Mouse (Mus musculus) hindbrain, embryonic 11.5 days (tissue): ENCODE measurements around the gene Spaca6. TPM values are rescaled to one million over a fixed set of nuclear protein-coding genes. Genes with fewer than 3 reads are reported as not detected.
"Not testable (repeated sequence)": the region's sequence is repeated elsewhere in the genome, so short reads cannot be mapped to it uniquely, and the experiment has no call there.

Experiments
- ATAC-seq: fragments of 200-750 bp; cut with Nextera tagmentation; 2 replicates; pipeline ENCODE4 v1.8.0; 2017; ENCODE audit warnings: mild to moderate bottlenecking, moderate TSS enrichment, moderate library complexity; ENCODE audit not compliant: low FRiP score
- DNase-seq: peaks from one replicate; pipeline ENCODE4 v3.0.0-alpha.2; 2015; ENCODE audit warnings: low spot score
- H3K27ac ChIP-seq: fragments of 300-500 bp; sonication (generic); 2 replicates; pipeline ENCODE4 v1.5.1; 2014; ENCODE audit warnings: mild to moderate bottlenecking, low read depth, low read length
- H3K27me3 ChIP-seq: fragments of 300-500 bp; sonication (generic); 2 replicates; pipeline ENCODE4 v1.6.1; 2014; ENCODE audit warnings: mild to moderate bottlenecking, low read length, moderate library complexity, mixed read lengths; ENCODE audit not compliant: control insufficient read depth, insufficient read depth
- H3K36me3 ChIP-seq: fragments of 300-500 bp; sonication (generic); 2 replicates; pipeline ENCODE4 v1.6.1; 2014; ENCODE audit warnings: mild to moderate bottlenecking, low read length, moderate library complexity, mixed read lengths; ENCODE audit not compliant: control insufficient read depth, insufficient read depth
- H3K4me1 ChIP-seq: fragments of 300-500 bp; sonication (generic); replicated peaks from 2 replicates; pipeline ENCODE4 v1.6.1; 2014; ENCODE audit warnings: low read length, mixed read lengths; ENCODE audit not compliant: control insufficient read depth, insufficient read depth
- H3K4me2 ChIP-seq: fragments of 300-500 bp; sonication (generic); replicated peaks from 2 replicates; pipeline ENCODE4 v1.6.1; 2014; ENCODE audit warnings: mild to moderate bottlenecking, low read depth, low read length
- H3K4me3 ChIP-seq: fragments of 300-500 bp; sonication (generic); 2 replicates; pipeline ENCODE4 v1.5.1; 2014; ENCODE audit warnings: low read depth, low read length
- H3K9ac ChIP-seq: fragments of 300-500 bp; sonication (generic); 2 replicates; pipeline ENCODE4 v1.6.1; 2014; ENCODE audit warnings: low read depth, low read length
- H3K9me3 ChIP-seq: fragments of 300-500 bp; sonication (generic); 2 replicates; pipeline ENCODE4 v1.6.1; 2016; ENCODE audit warnings: low read length; ENCODE audit not compliant: control insufficient read depth
- WGBS: fragments of 180-500 bp; shearing (Covaris S2); extraction: QIAGEN DNeasy Blood & Tissue Kit; methylation state at CpG from one replicate; pipeline ENCODE4 v1.1.7; 2014; 5-methylcytosine and 5-hydroxymethylcytosine counted together
- polyA plus RNA-seq: library from polyadenylated mRNA; unstranded; fragments of >200 nt; fragmentation: Nextera tagmentation; extraction: Ambion mirVana; gene quantifications from 2 replicates; pipeline ENCODE4 v1.2.1, GENCODE M21; 2014

Gene Spaca6
- polyA plus RNA-seq, 1 experiment from 2014 or later, result 35.4 TPM

- H3K9ac ChIP-seq, result peak overlapping the region; percentile 53; the same call in 1 of the 2 replicates
- peaks cover 10% of the 10 kb centered on the region for H3K4me1 ChIP-seq
- peak overlapping the region; percentile 56 for H3K4me2 ChIP-seq
- no peaks in the 10 kb centered on the region for H3K9me3 ChIP-seq
- WGBS, result under 1% methylated on average over 42 of the region's 43 CpGs
- H3K27ac ChIP-seq, result peak overlapping the region; percentile 67
- DNase-seq (peak; percentile 91), ATAC-seq (peak; percentile 96)
- peak overlapping the region; percentile 36 for H3K4me3 ChIP-seq
- no peaks in the 10 kb centered on the region for H3K36me3 ChIP-seq
- no peaks in the 10 kb centered on the region for H3K27me3 ChIP-seq
These were observed 11.2 kb downstream of the Spaca6 start for GRCm38 (mm10) chr17:17837919-17838701.

GRCm38 (mm10) chr17:17839276-17839675, 12.3 kb downstream of the Spaca6 start:
- WGBS, result 88% methylated on average over 2 of the region's 2 CpGs
- H3K9me3 ChIP-seq, result no peaks in the 10 kb centered on the region
- no peak overlapping the region for H3K4me3 ChIP-seq

DNA sequence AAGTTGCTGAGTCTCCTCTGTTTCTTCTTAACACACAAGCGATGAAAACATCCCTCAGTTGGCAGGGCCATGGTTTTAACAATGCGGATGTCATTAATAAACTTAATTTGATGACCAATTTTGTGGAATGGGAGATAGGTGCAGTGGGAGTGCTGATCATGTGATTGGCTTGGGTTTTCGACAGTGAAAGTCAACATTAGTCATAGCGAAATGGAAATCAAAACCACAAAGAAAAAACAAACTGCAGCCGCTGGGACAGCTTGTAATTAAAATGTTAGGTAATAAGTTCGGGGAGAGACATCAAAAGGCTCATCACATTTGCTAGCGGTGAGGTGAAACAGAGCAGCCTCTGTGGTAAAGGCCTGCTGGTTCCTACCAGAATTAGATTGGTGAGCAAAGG, 13.8 kb downstream of the Spaca6 start:
- Histone ChIP-seq H3K36me3 (no peaks in the 10 kb centered on the region), H3K9ac (no peak overlapping the region), H3K9me3 (no peaks in the 10 kb centered on the region), H3K4me1 (peaks cover 10% of the 10 kb centered on the region), H3K4me2 (no peak overlapping the region), H3K27me3 (no peaks in the 10 kb centered on the region), H3K27ac (no peak overlapping the region), H3K4me3 (no peak overlapping the region)
- WGBS, result 92% methylated on average over 7 of the region's 7 CpGs
- DNase-seq (no peak), ATAC-seq (no peak)

More at GRCm38 (mm10) chr17:17839276-17839675, 12.3 kb downstream of the Spaca6 start:
- Histone ChIP-seq H3K27ac (no peak overlapping the region), H3K27me3 (no peaks in the 10 kb centered on the region), H3K4me1 (peaks cover 10% of the 10 kb centered on the region), H3K36me3 (no peaks in the 10 kb centered on the region), H3K9ac (no peak overlapping the region), H3K4me2 (no peak overlapping the region)
- ATAC-seq (no peak), DNase-seq (no peak)

DNA sequence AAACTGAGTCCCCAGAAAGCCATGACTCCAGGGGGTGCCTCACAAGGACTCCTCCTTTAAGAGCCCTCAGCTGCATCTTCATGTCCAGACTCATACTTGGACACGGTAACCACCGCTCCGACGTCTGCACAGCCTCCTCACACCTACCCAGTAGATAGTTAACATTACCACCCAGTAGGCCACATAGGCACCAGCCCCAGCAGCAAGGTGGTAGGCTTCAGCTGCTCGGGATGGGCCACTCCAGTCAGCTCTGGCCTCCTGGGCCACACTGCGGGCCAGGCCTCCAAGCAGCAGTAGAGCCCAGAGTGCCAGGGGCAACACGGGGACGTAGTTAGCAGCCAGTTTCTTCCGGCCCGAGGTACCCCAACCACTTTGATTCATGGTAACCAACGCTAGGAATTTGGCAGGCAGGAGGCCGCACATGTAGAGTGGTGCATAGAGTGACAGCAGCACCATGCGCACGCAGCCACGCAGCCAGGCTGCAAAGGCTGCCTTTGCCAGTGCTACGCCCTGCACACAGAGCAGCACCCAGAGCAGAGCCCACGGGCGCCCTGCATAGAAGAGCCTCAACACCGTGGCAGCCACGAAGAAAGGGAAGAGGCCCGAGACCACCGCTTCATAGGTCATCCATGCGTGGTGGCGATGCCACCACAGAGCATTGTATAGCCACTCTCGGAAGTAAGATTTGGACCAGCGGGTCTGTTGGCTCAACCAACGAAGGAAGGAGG, 16.7 kb downstream of the Spaca6 start:
- H3K4me3 ChIP-seq, result no peak overlapping the region
- H3K36me3 ChIP-seq, result no peaks in the 10 kb centered on the region
- no peak overlapping the region for H3K4me2 ChIP-seq
- H3K9me3 ChIP-seq, result no peaks in the 10 kb centered on the region
- H3K9ac ChIP-seq, result no peak overlapping the region
- WGBS, result 80% methylated on average over 27 of the region's 27 CpGs
- DNase-seq (no peak), ATAC-seq (peak; percentile 56)
- H3K27me3 ChIP-seq, result 0 out of 2 replicates have a peak, but pooled peaks cover 2% of the 10 kb centered on the region
- no peak overlapping the region for H3K27ac ChIP-seq
- peaks cover under 1% of the 10 kb centered on the region; the same call in 1 of the 2 replicates for H3K4me1 ChIP-seq

- not testable (repeated sequence) for H3K4me3 ChIP-seq, H3K27me3 ChIP-seq, H3K27ac ChIP-seq, H3K36me3 ChIP-seq, H3K4me1 ChIP-seq, H3K4me2 ChIP-seq, H3K9ac ChIP-seq, DNase-seq, ATAC-seq, H3K9me3 ChIP-seq
- WGBS, result 88% methylated on average over 3 of the region's 3 CpGs
These were observed 17.6 kb downstream of the Spaca6 start for GRCm38 (mm10) chr17:17844606-17845005.

GRCm38 (mm10) chr17:17845187-17846027, 18.4 kb downstream of the Spaca6 start:
- Histone ChIP-seq H3K4me2 (no peak overlapping the region), H3K27me3 (peaks cover 5% of the 10 kb centered on the region; the same call in 1 of the 2 replicates), H3K4me1 (no peaks in the 10 kb centered on the region), H3K27ac (no peak overlapping the region), H3K9me3 (no peaks in the 10 kb centered on the region), H3K36me3 (no peaks in the 10 kb centered on the region), H3K9ac (no peak overlapping the region), H3K4me3 (no peak overlapping the region)
- no peak for DNase-seq
- 74% methylated on average over 10 of the region's 10 CpGs for WGBS
- ATAC-seq, result no peak

DNA sequence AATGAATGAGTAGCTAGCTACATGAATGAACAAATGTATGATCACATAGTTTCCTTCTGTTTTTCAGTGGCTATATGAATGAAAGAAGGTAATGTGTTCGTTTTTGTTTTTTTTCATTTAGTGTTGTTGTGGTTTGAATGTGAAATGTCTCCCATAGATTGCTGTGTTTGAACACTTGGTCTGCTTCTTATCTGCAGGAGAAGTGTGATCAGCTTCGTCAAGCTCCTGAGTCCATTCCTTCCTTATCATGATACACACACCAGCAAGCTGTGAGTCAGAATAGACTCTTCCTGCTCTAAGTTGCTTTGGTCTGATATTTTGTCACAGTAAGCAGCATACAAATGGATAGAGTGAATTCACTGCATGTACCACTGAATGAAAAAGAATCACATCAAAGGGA, 22.0 kb downstream of the Spaca6 start:
- WGBS, result 80% methylated on average over 2 of the region's 2 CpGs

DNA sequence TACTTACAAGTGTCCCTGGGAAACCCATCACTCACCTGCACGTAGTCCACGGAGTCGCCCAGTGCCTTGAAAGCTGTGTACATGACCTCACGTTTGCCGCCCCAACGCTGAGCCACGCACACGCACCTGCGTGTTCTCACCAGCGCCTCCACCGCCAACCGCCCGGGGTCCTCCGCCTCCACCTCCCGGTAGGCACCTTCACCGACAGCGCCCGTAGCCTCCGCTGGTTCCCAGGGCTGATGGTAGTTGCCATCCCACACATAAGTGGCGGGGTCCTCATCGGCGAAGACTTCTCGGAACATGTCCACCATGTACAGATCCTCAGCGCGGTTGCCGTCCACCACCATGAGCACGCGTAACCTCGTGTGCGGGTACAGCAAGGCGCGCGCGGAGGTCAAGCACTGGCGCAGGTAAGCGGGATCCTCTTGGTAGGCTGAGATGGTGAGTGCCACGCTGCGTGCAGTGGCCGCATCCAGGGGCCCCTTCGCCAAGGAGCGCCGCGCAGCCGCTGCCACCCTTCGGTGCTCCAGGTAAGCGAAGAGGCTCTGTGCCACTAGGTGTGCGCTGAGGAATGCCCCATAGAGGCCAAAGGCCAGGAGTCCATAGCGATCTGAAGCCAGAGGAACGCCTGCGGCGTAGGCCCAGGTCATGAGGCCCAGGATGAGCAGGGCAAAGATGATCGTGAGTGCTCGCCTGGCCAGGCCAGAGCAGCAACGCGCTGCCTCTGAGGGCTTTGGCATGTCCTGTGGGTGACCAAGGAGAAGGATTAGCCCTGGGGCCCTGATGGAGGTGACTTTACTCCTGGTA, 23.2 kb downstream of the Spaca6 start:
- Histone ChIP-seq H3K9ac (no peak overlapping the region), H3K27me3 (peaks cover 6% of the 10 kb centered on the region; the same call in 1 of the 2 replicates), H3K27ac (no peak overlapping the region), H3K9me3 (no peaks in the 10 kb centered on the region), H3K4me2 (0 out of 2 replicates have a peak overlapping the region, but pooled peaks have one; percentile 7), H3K4me3 (no peak overlapping the region), H3K36me3 (no peaks in the 10 kb centered on the region), H3K4me1 (no peaks in the 10 kb centered on the region)
- ATAC-seq (peak; percentile 31; the same call in 1 of the 2 replicates), DNase-seq (no peak)
- WGBS, result 18% methylated on average over 54 of the region's 55 CpGs

More for the DNA sequence above, 22.0 kb downstream of the Spaca6 start:
- no peak overlapping the region for H3K4me3 ChIP-seq
- ATAC-seq, result no peak
- no peaks in the 10 kb centered on the region for H3K9me3 ChIP-seq
- no peak for DNase-seq
- no peaks in the 10 kb centered on the region for H3K4me1 ChIP-seq
- no peaks in the 10 kb centered on the region for H3K36me3 ChIP-seq
- H3K9ac ChIP-seq, result no peak overlapping the region
- peaks cover 6% of the 10 kb centered on the region; the same call in 1 of the 2 replicates for H3K27me3 ChIP-seq
- H3K4me2 ChIP-seq, result no peak overlapping the region
- no peak overlapping the region for H3K27ac ChIP-seq
